Mouse (Mus musculus) lung, embryonic 16.5 days (tissue): ENCODE measurements around the gene Abraxas2. TPM values are rescaled to one million over a fixed set of nuclear protein-coding genes. Genes with fewer than 3 reads are reported as not detected.

Experiments used
- ATAC-seq: fragments of 200-750 bp; cut with Nextera tagmentation; 2 replicates; pipeline ENCODE4 v1.8.0; 2017; ENCODE audit warnings: low read depth, mild to moderate bottlenecking, moderate library complexity
- H3K27ac ChIP-seq: fragments of 300-500 bp; sonication (generic); 2 replicates; pipeline ENCODE4 v1.5.1; 2014; ENCODE audit warnings: mild to moderate bottlenecking, control low read depth, low read length
- H3K27me3 ChIP-seq: fragments of 300-500 bp; sonication (generic); 2 replicates; pipeline ENCODE4 v1.6.1; 2014; ENCODE audit warnings: low read depth, low read length, mixed read lengths; ENCODE audit not compliant: control insufficient read depth, insufficient read depth
- H3K36me3 ChIP-seq: fragments of 300-500 bp; sonication (generic); 2 replicates; pipeline ENCODE4 v1.6.1; 2014; ENCODE audit warnings: low read length; ENCODE audit not compliant: control insufficient read depth, insufficient read depth
- H3K4me1 ChIP-seq: fragments of 300-500 bp; sonication (generic); replicated peaks from 2 replicates; pipeline ENCODE4 v1.6.1; 2014; ENCODE audit warnings: low read length, mixed read lengths; ENCODE audit not compliant: control insufficient read depth, insufficient read depth
- H3K4me2 ChIP-seq: fragments of 300-500 bp; sonication (generic); 2 replicates; pipeline ENCODE4 v1.6.1; 2014; ENCODE audit warnings: low read depth, low read length, control low read depth
- H3K4me3 ChIP-seq: fragments of 300-500 bp; sonication (generic); 2 replicates; pipeline ENCODE4 v1.5.1; 2014; ENCODE audit warnings: mild to moderate bottlenecking, low read length, control low read depth
- H3K9ac ChIP-seq: fragments of 300-500 bp; sonication (generic); 2 replicates; pipeline ENCODE4 v1.6.1; 2014; ENCODE audit warnings: low read length, control low read depth
- H3K9me3 ChIP-seq: fragments of 300-500 bp; sonication (generic); 2 replicates; pipeline ENCODE4 v1.6.1; 2016; ENCODE audit warnings: low read length; ENCODE audit not compliant: control insufficient read depth
- WGBS: fragments of 180-500 bp; shearing (Covaris S2); extraction: QIAGEN DNeasy Blood & Tissue Kit; methylation state at CpG from one replicate; pipeline ENCODE4 v1.1.7; 2014; 5-methylcytosine and 5-hydroxymethylcytosine counted together
- polyA plus RNA-seq: library from polyadenylated mRNA; unstranded; fragments of >200 nt; fragmentation: Nextera tagmentation; extraction: Ambion mirVana; gene quantifications from 2 replicates; pipeline ENCODE4 v1.2.1, GENCODE M21; 2015

Gene Abraxas2
- polyA plus RNA-seq = 40.1 and 41.9 TPM in 2 replicates

DNA sequence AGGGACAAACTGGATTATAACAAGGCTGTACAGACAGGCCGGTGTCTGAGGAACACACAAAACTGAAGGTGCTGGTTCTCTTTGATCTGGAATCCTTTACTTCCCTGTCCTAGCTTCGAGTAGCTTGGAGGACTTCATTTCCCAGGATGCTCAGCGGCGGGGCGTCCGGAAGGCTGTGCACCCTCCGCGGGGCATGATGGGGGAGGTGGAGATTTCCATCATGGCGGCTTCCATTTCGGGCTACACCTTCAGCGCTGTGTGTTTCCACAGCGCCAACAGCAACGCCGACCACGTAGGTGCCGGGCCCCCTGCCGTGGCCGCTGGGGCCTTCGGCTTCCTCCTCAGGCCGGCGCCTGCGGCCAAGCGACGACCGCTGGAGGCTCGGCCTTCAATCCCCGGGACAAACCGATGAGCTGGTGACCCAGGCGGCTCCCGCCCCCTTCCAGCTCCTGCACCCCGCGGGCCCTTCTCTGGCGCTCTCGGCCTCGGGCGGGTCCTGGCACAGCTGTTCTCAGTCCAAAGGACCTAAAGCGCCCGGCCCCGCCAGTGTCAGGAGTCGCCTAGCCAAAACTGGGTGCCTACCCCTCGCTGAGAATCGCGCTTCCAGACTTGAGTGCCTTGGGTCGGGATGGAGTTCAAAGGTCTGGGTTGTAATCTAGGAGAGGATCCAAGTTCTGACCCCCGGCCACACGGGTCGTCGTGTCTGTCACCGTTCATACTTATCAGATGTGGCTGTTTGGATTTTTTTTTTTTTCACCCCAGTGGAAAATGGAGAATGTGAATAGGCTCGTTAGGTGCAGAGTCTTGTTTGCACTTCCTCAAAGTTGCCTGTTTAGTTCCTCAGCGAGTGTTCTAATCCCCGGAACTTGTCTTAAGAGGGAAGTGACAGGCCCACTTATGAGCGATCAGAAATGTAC, at the start of gene Abraxas2:
TSS of gene Abraxas2 (plus strand) at position 184 of the 917 bp plus-strand sequence.
- peak within 1 kb of the TSS; percentile 69 for H3K4me3 ChIP-seq
- ATAC-seq = peak; percentile 97
- H3K4me1 ChIP-seq = peaks cover 5% of the 10 kb centered on the region
- H3K27ac ChIP-seq = peak within 1 kb of the TSS; percentile 54
- H3K36me3 ChIP-seq = no peaks in the 10 kb centered on the region
- H3K9me3 ChIP-seq = no peaks in the 10 kb centered on the region
- H3K9ac ChIP-seq = peak within 1 kb of the TSS; percentile 82
- under 1% methylated on average over 53 of the region's 53 CpGs for WGBS
- peak within 1 kb of the TSS; percentile 61 for H3K4me2 ChIP-seq
- no peaks in the 10 kb centered on the region for H3K27me3 ChIP-seq

DNA sequence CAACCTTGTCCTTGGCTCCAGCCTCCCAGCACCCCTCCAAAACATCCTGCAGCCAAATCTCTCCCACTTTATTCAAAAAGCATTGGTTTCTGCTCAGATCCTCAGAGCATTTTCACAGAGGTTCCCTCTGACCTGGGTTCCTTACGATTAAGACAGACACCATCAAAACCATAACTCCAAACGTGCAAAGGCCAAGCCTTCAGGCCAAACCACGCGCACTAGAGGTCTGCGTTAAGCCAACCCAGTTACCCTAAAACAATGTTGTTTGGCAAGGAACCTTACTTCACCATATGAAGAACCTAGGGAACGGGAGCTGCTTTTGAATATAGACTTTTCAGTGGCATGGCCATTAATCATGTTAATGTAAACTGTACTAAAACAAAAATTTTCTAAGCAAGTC, 49.3 kb upstream of the Abraxas2 start:
- Histone ChIP-seq H3K4me2 (peak overlapping the region; percentile 43), H3K4me1 (peaks cover 55% of the 10 kb centered on the region), H3K9ac (peak overlapping the region; percentile 56), H3K9me3 (no peaks in the 10 kb centered on the region), H3K27ac (peak overlapping the region; percentile 96), H3K36me3 (no peaks in the 10 kb centered on the region), H3K4me3 (0 out of 2 replicates have a peak overlapping the region, but pooled peaks have one; percentile 10), H3K27me3 (no peaks in the 10 kb centered on the region)
- 39% methylated on average over 6 of the region's 6 CpGs for WGBS
- ATAC-seq = no peak

DNA sequence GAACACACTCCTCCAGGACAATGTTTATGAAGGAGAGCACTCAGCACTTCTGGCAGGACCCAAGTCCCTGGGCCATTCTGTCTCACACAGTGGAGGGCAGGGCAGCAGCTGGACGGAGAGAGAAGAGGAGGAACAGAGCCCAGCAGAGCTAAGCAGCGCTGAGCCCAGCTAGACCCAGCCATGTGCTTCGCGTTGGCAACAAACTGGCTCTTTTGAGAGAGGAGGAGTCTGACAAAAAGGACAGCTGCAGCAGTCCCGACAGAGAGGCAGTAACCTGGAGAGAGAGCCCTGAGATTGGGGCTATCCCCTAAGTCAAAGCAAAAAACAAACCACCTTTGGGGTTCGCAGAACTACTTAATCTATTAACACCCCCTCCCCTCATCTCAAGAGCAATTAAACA, 48.7 kb upstream of the Abraxas2 start:
- no peaks in the 10 kb centered on the region for H3K36me3 ChIP-seq
- no peaks in the 10 kb centered on the region for H3K9me3 ChIP-seq
- H3K4me1 ChIP-seq = peaks cover 55% of the 10 kb centered on the region
- no peaks in the 10 kb centered on the region for H3K27me3 ChIP-seq
- WGBS = 25% methylated on average over 6 of the region's 6 CpGs
- ATAC-seq = 0 out of 2 replicates have a peak, but pooled peaks have one; percentile 13
- H3K4me2 ChIP-seq = peak overlapping the region; percentile 41
- H3K4me3 ChIP-seq = peak overlapping the region; percentile 80
- peak overlapping the region; percentile 56 for H3K9ac ChIP-seq
- H3K27ac ChIP-seq = peak overlapping the region; percentile 96

- Histone ChIP-seq H3K9me3 (no peaks in the 10 kb centered on the region), H3K36me3 (no peaks in the 10 kb centered on the region), H3K4me1 (peaks cover 52% of the 10 kb centered on the region), H3K4me2 (peak overlapping the region; percentile 79), H3K27ac (peak overlapping the region; percentile 96), H3K4me3 (peak overlapping the region; percentile 80), H3K9ac (peak overlapping the region; percentile 94; the same call in 1 of the 2 replicates), H3K27me3 (no peaks in the 10 kb centered on the region)
- 43% methylated on average over 1 of the region's 1 CpGs for WGBS
- peak; percentile 47 for ATAC-seq
Measured at GRCm38 (mm10) chr7:132810879-132811278, 48.1 kb upstream of the Abraxas2 start.

GRCm38 (mm10) chr7:132811716-132812618, 47.1 kb upstream of the Abraxas2 start:
- 15% methylated on average over 23 of the region's 23 CpGs for WGBS
- H3K36me3 ChIP-seq = no peaks in the 10 kb centered on the region
- no peaks in the 10 kb centered on the region for H3K27me3 ChIP-seq
- peak overlapping the region; percentile 80 for H3K4me3 ChIP-seq
- H3K9ac ChIP-seq = peak overlapping the region; percentile 94
- ATAC-seq = no peak
- H3K27ac ChIP-seq = peak overlapping the region; percentile 96
- peak overlapping the region; percentile 79 for H3K4me2 ChIP-seq
- no peaks in the 10 kb centered on the region for H3K9me3 ChIP-seq
- H3K4me1 ChIP-seq = peaks cover 44% of the 10 kb centered on the region

DNA sequence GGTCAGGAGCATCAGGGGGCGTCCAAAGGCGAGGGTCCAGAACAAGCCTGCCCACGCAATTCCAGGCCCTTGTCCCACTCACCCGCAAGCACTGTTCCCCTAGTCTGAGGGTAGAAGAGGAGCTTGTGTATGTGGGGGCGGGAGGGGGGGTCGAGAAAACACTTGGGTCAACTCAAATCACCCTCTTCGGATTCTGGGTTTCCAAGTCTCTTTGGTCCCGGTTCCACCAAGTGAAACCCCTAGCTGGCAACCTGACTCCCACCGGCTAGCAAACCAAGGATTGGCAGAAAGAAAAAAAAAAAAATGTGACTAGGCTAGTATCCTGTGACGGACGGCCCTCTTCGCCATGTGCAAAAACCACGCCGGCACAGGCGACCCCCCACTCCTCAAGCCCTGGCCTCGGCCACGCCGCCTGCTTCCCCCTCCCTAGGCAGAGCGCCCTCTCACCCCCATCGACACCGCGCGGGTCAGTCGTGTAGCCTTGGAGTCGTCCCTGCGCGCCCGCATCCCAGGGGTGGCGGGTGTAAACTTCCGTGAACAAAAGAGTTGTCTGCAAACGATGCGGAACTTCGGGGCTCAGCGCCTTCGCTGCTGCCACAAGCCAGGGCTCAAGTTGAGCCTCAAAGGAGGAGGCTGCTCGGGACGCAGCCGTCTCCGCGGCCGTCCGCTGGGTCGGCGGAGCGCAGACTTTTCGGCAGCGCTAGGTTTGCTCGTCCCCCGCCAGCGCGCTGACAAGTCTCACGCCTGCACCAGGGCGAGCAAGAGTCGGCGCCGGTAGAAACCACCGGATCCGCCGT, 46.2 kb upstream of the Abraxas2 start:
- WGBS = under 1% methylated on average over 59 of the region's 59 CpGs
- H3K27me3 ChIP-seq = no peaks in the 10 kb centered on the region
- peaks cover 44% of the 10 kb centered on the region for H3K4me1 ChIP-seq
- peak overlapping the region; percentile 96 for H3K27ac ChIP-seq
- ATAC-seq = peak; percentile 29
- no peaks in the 10 kb centered on the region for H3K36me3 ChIP-seq
- no peaks in the 10 kb centered on the region for H3K9me3 ChIP-seq
- H3K4me2 ChIP-seq = peak overlapping the region; percentile 79
- peak overlapping the region; percentile 94 for H3K9ac ChIP-seq
- peak overlapping the region; percentile 80 for H3K4me3 ChIP-seq

GRCm38 (mm10) chr7:132813416-132814088, 45.5 kb upstream of the Abraxas2 start, which contains the start of gene Fam53b:
Gene Fam53b (minus strand): TSS chr7:132813886.
- Histone ChIP-seq H3K36me3 (no peaks in the 10 kb centered on the region), H3K9ac (peak within 1 kb of the TSS; percentile 94), H3K4me3 (peak within 1 kb of the TSS; percentile 80), H3K27me3 (no peaks in the 10 kb centered on the region), H3K9me3 (no peaks in the 10 kb centered on the region), H3K27ac (peak within 1 kb of the TSS; percentile 96), H3K4me2 (peak within 1 kb of the TSS; percentile 79), H3K4me1 (peaks cover 37% of the 10 kb centered on the region)
- peak; percentile 66 for ATAC-seq
- under 1% methylated on average over 74 of the region's 85 CpGs for WGBS

- peak; percentile 19 for ATAC-seq
- WGBS = under 1% methylated on average over 7 of the region's 7 CpGs
- H3K4me2 ChIP-seq = peak overlapping the region; percentile 79
Measured at GRCm38 (mm10) chr7:132814089-132814450, 45.0 kb upstream of the Abraxas2 start.

More at GRCm38 (mm10) chr7:132814089-132814450, 45.0 kb upstream of the Abraxas2 start:
- no peaks in the 10 kb centered on the region for H3K9me3 ChIP-seq
- H3K4me1 ChIP-seq = peaks cover 32% of the 10 kb centered on the region
- H3K27ac ChIP-seq = peak overlapping the region; percentile 96
- peak overlapping the region; percentile 80 for H3K4me3 ChIP-seq
- H3K36me3 ChIP-seq = no peaks in the 10 kb centered on the region
- peak overlapping the region; percentile 94 for H3K9ac ChIP-seq
- H3K27me3 ChIP-seq = no peaks in the 10 kb centered on the region
